Mouse (Mus musculus) macrophage (primary cell): Measurements from ENCODE around the gene Rtn4rl1. TPM values are rescaled to one million over a fixed set of nuclear protein-coding genes. Genes with fewer than 3 reads are reported as not detected.

Experiments
- H3K27ac ChIP-seq: fragments of 350-480 bp; formaldehyde crosslinking; 2 replicates; pipeline ENCODE4 v1.9.0; 2021
- H3K36me3 ChIP-seq: fragments of 350-480 bp; formaldehyde crosslinking; 2 replicates; pipeline ENCODE4 v1.9.0; 2021; ENCODE audit errors: inconsistent target
- H3K4me3 ChIP-seq: fragments of 350-480 bp; formaldehyde crosslinking; 2 replicates; pipeline ENCODE4 v1.9.0; 2021; ENCODE audit errors: inconsistent target
- H3K79me2 ChIP-seq: fragments of 350-480 bp; formaldehyde crosslinking; 2 replicates; pipeline ENCODE4 v1.9.0; 2021; ENCODE audit errors: inconsistent target
- WGBS: methylation state at CpG from one replicate; pipeline ENCODE4 v1.1.7; 2026; ENCODE audit warnings: inconsistent platforms; ENCODE audit not compliant: missing documents; 5-methylcytosine and 5-hydroxymethylcytosine counted together
- polyA plus RNA-seq: library from polyadenylated mRNA; stranded (reverse); fragments of 250-400 nt; gene quantifications from 3 replicates; pipeline ENCODE4 v1.2.4, GENCODE M21; 2018; ENCODE audit warnings: inconsistent platforms

Rtn4rl1 gene
- polyA plus RNA-seq, 1 experiment from 2014 or later, result 0.72 TPM

GRCm38 (mm10) chr11:75251557-75252070, 58.0 kb downstream of the Rtn4rl1 start:
- Histone ChIP-seq H3K79me2 (no peaks in the 10 kb centered on the region), H3K27ac (no peak overlapping the region), H3K36me3 (no peaks in the 10 kb centered on the region), H3K4me3 (no peak overlapping the region)
- 56% methylated on average over 7 of the region's 7 CpGs for WGBS

DNA sequence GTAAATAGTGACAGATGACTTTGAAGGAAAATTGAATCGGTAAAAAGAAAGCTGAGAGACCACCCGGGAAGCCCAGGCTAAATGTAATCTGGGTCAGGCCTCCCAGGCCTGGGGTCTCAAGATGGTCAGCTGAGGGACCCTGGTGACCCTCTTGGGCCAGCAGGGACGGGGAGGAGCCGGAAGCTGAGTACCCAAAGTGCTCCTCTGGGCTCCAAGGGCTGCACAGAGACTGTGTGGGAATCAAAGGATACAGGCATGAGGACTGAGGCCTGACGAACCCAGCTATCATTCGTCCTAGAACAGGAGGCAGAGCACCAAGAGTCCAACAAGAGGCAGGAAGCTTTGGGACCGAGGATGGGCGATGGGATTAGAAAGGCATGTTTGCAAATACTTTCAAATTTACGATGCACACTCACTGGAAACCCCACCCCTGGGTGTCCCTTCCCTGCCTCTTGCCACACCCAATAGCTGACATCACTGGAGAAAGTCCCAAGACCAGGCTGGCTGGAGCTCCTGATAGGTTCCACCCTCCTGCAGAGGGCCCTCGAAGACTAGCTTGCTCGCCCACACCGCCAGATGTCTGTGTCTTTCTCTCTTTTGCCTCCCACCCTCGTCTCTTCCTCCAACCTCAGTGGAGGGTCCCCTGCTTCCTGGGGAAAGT, 60.8 kb downstream of the Rtn4rl1 start:
- WGBS, result 57% methylated on average over 12 of the region's 13 CpGs
- peak overlapping the region; percentile 71 for H3K27ac ChIP-seq
- H3K79me2 ChIP-seq, result no peaks in the 10 kb centered on the region
- H3K4me3 ChIP-seq, result no peak overlapping the region
- no peaks in the 10 kb centered on the region for H3K36me3 ChIP-seq

DNA sequence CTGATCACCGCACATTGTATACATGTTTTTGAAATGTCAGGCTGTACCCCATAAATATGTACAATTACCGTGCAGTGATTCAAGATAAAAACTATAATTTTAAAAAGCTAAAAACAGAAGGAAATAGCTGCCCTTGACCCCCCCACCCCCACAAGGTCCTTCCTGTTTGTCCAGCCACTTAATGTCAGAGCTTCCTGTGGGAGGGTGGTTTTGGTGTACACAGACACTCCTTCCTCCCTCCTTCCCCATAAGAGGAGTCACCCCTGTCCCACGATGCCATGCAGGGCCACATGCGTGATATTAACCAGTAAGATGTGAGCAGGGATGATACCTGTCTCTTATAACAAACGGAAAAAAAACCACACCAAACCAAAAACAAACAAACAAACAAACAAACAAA, 61.7 kb downstream of the Rtn4rl1 start:
- whole genome bisulfite sequencing, result 27% methylated on average over 5 of the region's 5 CpGs

GRCm38 (mm10) chr11:75257056-75257648, 63.6 kb downstream of the Rtn4rl1 start:
- no peaks in the 10 kb centered on the region for H3K36me3 ChIP-seq
- H3K4me3 ChIP-seq, result no peak overlapping the region
- no peak overlapping the region for H3K27ac ChIP-seq
- no peaks in the 10 kb centered on the region for H3K79me2 ChIP-seq
- 82% methylated on average over 4 of the region's 4 CpGs for WGBS

More for the DNA sequence above, 61.7 kb downstream of the Rtn4rl1 start:
- H3K4me3 ChIP-seq, result no peak overlapping the region
- peak overlapping the region; percentile 71 for H3K27ac ChIP-seq
- H3K79me2 ChIP-seq, result no peaks in the 10 kb centered on the region
- no peaks in the 10 kb centered on the region for H3K36me3 ChIP-seq

- H3K36me3 ChIP-seq, result no peaks in the 10 kb centered on the region
- no peak overlapping the region for H3K27ac ChIP-seq
- H3K79me2 ChIP-seq, result no peaks in the 10 kb centered on the region
- WGBS, result 83% methylated on average over 6 of the region's 6 CpGs
- H3K4me3 ChIP-seq, result no peak overlapping the region
Measured at GRCm38 (mm10) chr11:75259416-75259815, 65.8 kb downstream of the Rtn4rl1 start.

DNA sequence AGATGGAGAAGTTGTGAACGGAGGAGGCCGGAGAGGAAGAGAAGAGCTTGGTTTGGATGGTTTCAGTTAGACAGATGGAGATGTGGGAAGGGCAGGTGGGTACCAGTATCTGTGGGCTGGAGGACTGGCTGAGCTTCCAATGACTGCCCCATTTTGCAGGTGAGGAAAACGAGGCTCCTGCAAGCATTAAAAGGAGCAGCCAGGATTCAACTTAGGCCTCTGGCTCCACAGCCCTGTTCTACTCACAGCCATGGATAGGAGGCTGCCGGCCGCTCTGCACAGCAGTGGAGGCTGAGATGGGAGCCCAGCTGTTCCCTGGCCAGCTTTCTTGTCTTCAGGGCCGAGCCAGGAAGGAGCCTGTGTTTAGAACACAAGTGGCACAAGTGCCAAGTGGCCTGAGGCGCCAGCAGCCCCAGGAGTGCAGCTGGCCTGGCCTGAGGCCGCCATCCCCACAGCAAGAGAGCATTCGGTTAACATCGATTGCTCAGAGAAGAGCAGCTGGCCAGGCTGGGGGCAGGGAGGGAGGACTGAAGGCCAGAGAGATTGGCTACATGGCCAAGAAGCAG, 66.5 kb downstream of the Rtn4rl1 start:
- no peak overlapping the region for H3K4me3 ChIP-seq
- H3K79me2 ChIP-seq, result no peaks in the 10 kb centered on the region
- H3K36me3 ChIP-seq, result no peaks in the 10 kb centered on the region
- H3K27ac ChIP-seq, result no peak overlapping the region
- 87% methylated on average over 10 of the region's 10 CpGs for WGBS

DNA sequence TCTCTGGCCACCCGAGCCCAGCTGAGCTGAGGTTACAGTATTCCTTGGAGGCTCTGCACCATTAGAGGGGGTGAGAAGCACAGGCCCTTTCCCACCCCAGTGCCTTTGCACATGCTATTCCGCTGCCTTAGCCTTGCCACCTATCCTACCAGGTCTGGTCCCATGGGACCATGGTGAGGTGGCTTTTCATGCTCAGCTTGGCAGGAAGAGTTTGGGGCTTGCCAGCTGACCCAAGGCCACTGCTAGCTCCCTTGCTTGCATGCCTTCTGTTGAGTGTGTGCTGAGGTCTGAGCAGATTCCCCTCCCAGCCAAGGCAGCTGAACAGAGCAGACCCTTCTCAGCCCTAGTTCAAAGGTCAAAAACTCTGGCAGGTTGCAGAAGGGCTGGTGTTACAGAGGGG, 67.4 kb downstream of the Rtn4rl1 start:
- H3K27ac ChIP-seq, result no peak overlapping the region
- WGBS, result 90% methylated on average over 2 of the region's 2 CpGs
- H3K36me3 ChIP-seq, result no peaks in the 10 kb centered on the region
- no peak overlapping the region for H3K4me3 ChIP-seq
- no peaks in the 10 kb centered on the region for H3K79me2 ChIP-seq

DNA sequence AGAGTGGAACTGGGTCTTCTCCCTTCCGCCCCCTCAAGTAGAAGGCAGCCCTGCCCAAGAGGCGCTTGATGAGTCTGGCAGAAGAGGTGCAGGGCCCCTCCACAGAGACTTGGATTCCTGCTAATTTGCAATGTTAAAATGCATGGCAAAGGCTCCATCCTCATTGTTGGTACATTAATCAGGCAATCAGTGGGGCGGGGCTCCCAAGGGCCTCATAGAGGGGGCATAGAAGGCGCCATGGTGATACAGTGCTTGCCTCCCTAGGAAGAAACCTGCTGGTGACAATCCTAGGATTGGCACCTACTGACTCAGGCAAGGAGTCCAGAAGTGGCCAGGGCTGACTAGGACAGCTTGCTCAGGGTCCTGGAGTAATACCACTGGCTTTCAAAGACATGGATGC, 68.1 kb downstream of the Rtn4rl1 start:
- no peaks in the 10 kb centered on the region for H3K36me3 ChIP-seq
- H3K27ac ChIP-seq, result no peak overlapping the region
- H3K4me3 ChIP-seq, result no peak overlapping the region
- H3K79me2 ChIP-seq, result no peaks in the 10 kb centered on the region
- whole genome bisulfite sequencing, result 87% methylated on average over 4 of the region's 4 CpGs

DNA sequence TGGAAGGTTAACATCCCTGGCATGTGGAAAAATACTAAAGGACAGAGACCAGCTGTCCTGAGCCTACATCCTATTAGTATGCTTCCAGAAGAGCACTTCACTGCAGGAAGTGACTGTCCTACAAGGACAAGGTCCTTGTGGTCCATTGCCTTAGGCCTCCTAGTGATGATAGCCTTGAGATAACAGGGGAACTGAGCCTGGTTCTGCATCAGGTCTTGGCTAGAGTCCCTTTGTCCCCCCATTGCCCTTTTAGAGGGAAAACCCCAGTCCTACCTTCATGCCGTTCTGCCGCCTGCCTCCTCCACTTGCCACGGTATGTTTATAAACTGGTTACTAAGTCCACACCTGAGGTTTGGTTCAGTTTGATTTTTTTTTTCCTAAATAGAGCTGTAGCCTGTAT, 68.6 kb downstream of the Rtn4rl1 start:
- Histone ChIP-seq H3K27ac (no peak overlapping the region), H3K4me3 (no peak overlapping the region), H3K79me2 (no peaks in the 10 kb centered on the region), H3K36me3 (no peaks in the 10 kb centered on the region)
- 88% methylated on average over 3 of the region's 3 CpGs for WGBS

GRCm38 (mm10) chr11:75262791-75263190, 69.2 kb downstream of the Rtn4rl1 start:
- no peak overlapping the region for H3K27ac ChIP-seq
- WGBS, result 54% methylated on average over 5 of the region's 5 CpGs
- H3K36me3 ChIP-seq, result no peaks in the 10 kb centered on the region
- no peaks in the 10 kb centered on the region for H3K79me2 ChIP-seq
- H3K4me3 ChIP-seq, result no peak overlapping the region

- H3K27ac ChIP-seq, result no peak overlapping the region
- 95% methylated on average over 15 of the region's 15 CpGs for whole genome bisulfite sequencing
- no peaks in the 10 kb centered on the region for H3K36me3 ChIP-seq
- no peak overlapping the region for H3K4me3 ChIP-seq
- H3K79me2 ChIP-seq, result no peaks in the 10 kb centered on the region
Measured at GRCm38 (mm10) chr11:75263274-75263963, 69.8 kb downstream of the Rtn4rl1 start.

DNA sequence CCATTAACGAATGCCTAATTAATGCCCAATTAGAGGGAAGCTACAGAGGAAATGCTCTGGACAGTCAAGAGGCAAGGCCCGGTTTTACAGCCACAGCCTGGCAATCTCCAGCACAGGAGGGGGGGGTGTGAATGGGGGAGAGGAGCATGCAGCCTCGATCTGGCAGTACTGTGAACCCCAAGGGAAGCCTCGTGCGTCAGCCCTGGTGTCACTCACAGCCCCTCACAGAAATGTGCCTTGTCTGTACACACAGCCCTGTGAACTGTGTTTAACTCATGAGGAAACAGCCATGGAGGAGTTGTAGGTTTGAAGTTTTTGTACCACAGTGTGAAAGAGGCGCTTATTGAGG, 70.4 kb downstream of the Rtn4rl1 start:
- no peaks in the 10 kb centered on the region for H3K79me2 ChIP-seq
- 86% methylated on average over 6 of the region's 6 CpGs for WGBS
- no peak overlapping the region for H3K27ac ChIP-seq
- no peaks in the 10 kb centered on the region for H3K36me3 ChIP-seq
- no peak overlapping the region for H3K4me3 ChIP-seq

GRCm38 (mm10) chr11:75264550-75264949, 71.0 kb downstream of the Rtn4rl1 start:
- H3K36me3 ChIP-seq, result no peaks in the 10 kb centered on the region
- no peak overlapping the region for H3K4me3 ChIP-seq
- no peaks in the 10 kb centered on the region for H3K79me2 ChIP-seq
- H3K27ac ChIP-seq, result no peak overlapping the region
- 88% methylated on average over 5 of the region's 6 CpGs for WGBS

DNA sequence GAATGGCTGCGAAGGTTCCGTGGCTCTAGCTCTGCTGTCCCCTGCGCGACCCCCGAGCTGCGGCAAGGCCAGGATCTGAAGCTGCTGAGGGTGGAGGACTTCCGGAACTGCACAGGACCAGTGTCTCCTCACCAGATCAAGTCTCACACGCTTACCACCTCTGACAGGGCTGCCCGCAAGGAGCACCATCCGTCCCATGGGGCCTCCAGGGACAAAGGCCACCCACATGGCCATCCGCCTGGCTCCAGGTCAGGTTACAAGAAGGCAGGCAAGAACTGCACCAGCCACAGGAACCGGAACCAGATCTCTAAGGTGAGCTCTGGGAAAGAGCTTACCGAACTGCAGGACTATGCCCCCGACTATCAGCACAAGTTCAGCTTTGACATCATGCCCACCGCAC, 72.0 kb downstream of the Rtn4rl1 start:
- H3K79me2 ChIP-seq, result no peaks in the 10 kb centered on the region
- no peaks in the 10 kb centered on the region for H3K36me3 ChIP-seq
- H3K4me3 ChIP-seq, result no peak overlapping the region
- H3K27ac ChIP-seq, result no peak overlapping the region
- WGBS, result 96% methylated on average over 15 of the region's 15 CpGs

DNA sequence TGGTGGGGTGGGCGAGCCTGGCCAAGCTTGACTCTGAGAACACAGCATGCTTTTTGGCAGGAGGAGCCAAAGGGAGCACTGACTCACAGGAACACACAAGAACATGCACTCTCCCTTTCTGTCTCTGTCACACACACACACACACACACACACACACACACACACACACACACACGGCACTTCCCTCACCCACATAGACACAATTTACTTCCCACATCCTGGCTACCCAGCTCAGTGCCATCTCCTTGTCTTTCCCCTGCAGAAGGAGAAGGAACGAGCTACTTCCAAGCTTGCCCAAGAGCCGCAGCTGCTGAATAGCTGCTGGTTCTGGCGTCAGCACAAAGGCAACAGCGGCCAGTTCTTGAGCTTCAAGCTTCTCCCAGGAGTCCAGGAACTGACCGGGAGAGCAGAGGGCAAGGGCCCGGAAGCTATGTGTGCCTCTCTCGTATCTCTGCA, 74.3 kb downstream of the Rtn4rl1 start:
- WGBS, result 55% methylated on average over 9 of the region's 9 CpGs
- H3K36me3 ChIP-seq, result no peaks in the 10 kb centered on the region
- H3K27ac ChIP-seq, result peak overlapping the region; percentile 78
- no peaks in the 10 kb centered on the region for H3K79me2 ChIP-seq
- no peak overlapping the region for H3K4me3 ChIP-seq
